Mouse (Mus musculus): ENCODE measurements around the gene Olfr370. TPM values are rescaled to one million over a fixed set of nuclear protein-coding genes. Genes with fewer than 3 reads are reported as not detected.
"Not testable (repeated sequence)": the region's sequence is repeated elsewhere in the genome, so short reads cannot be mapped to it uniquely, and the experiment has no call there.

Olfr370 gene
- polyA plus RNA-seq (2015; fragmentation: Nextera tagmentation; extraction: Ambion mirVana): not detected in 2 replicates

- Histone ChIP-seq H3K9me3 (replicated peaks) (no peaks in the 10 kb centered on the region), H3K4me2 (no peak within 1 kb of the TSS), H3K27me3 (0 out of 2 replicates have a peak, but pooled peaks cover 3% of the 10 kb centered on the region), H3K4me3 (replicated peaks) (no peak within 1 kb of the TSS), H3K9ac (no peak within 1 kb of the TSS), H3K27ac (no peak within 1 kb of the TSS), H3K4me1 (replicated peaks) (no peaks in the 10 kb centered on the region), H3K36me3 (no peaks in the 10 kb centered on the region)
- WGBS (ENCODE audit: insufficient replicate concordance): 47% methylated on average over 3 of the region's 3 CpGs
- no peak for ATAC-seq (ENCODE audit: low read depth)
- no peak for DNase-seq
These were observed at the start of gene Olfr370 for GRCm38 (mm10) chr8:83535736-83536135. TSS of gene Olfr370 (plus strand) at chr8:83535780.

GRCm38 (mm10) chr8:83511696-83512095, 23.9 kb upstream of the Olfr370 start:
- ATAC-seq (ENCODE audit: low read depth) (no peak), DNase-seq (no peak)
- no peaks in the 10 kb centered on the region for H3K4me1 ChIP-seq (replicated peaks)
- no peak overlapping the region for H3K4me2 ChIP-seq
- WGBS (ENCODE audit: insufficient replicate concordance): 55% methylated on average over 3 of the region's 3 CpGs
- no peak overlapping the region for H3K4me3 ChIP-seq (replicated peaks)
- no peak overlapping the region for H3K9ac ChIP-seq
- no peaks in the 10 kb centered on the region for H3K36me3 ChIP-seq
- H3K27me3 ChIP-seq: no peaks in the 10 kb centered on the region
- H3K27ac ChIP-seq: no peak overlapping the region
- no peaks in the 10 kb centered on the region for H3K9me3 ChIP-seq (replicated peaks)

DNA sequence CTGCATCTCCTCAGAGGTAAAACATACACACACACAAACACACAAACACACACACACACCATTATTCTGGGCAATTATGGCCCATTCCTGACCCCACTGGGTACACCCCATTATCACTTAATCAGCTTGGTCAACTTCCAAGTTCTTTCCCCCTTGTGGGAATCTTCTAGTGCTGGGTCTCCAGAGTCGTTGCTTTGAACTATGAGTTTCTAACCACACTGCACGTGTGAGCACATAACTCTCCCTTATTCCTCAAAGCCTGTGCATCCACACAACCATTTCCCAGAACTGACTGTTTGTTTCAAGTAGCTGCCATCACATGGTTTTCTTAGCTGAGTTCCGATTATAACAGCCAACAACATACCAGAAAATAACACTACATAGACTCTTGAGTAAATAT, 15.1 kb upstream of the Olfr370 start:
- Histone ChIP-seq H3K27ac (no peak overlapping the region), H3K4me2 (no peak overlapping the region), H3K36me3 (no peaks in the 10 kb centered on the region), H3K9ac (no peak overlapping the region), H3K4me1 (replicated peaks) (no peaks in the 10 kb centered on the region), H3K9me3 (replicated peaks) (no peaks in the 10 kb centered on the region), H3K27me3 (no peaks in the 10 kb centered on the region), H3K4me3 (replicated peaks) (no peak overlapping the region)
- ATAC-seq (ENCODE audit: low read depth) (no peak), DNase-seq (no peak)
- 48% methylated on average over 3 of the region's 3 CpGs for WGBS (ENCODE audit: insufficient replicate concordance)

- not testable (repeated sequence) for H3K36me3 ChIP-seq; ATAC-seq (ENCODE audit: low read depth); H3K27me3 ChIP-seq; H3K4me3 ChIP-seq (replicated peaks); H3K27ac ChIP-seq; DNase-seq; H3K4me1 ChIP-seq (replicated peaks); H3K9me3 ChIP-seq (replicated peaks); H3K9ac ChIP-seq; H3K4me2 ChIP-seq
- WGBS (ENCODE audit: insufficient replicate concordance): 57% methylated on average over 3 of the region's 3 CpGs
These were observed 14.7 kb upstream of the Olfr370 start for GRCm38 (mm10) chr8:83520907-83521306.

- Histone ChIP-seq H3K9ac (no peak overlapping the region), H3K27ac (no peak overlapping the region), H3K4me2 (no peak overlapping the region), H3K36me3 (no peaks in the 10 kb centered on the region), H3K9me3 (replicated peaks) (no peaks in the 10 kb centered on the region), H3K4me3 (replicated peaks) (no peak overlapping the region), H3K27me3 (no peaks in the 10 kb centered on the region), H3K4me1 (replicated peaks) (no peaks in the 10 kb centered on the region)
- DNase-seq (no peak), ATAC-seq (ENCODE audit: low read depth) (no peak)
- WGBS (ENCODE audit: insufficient replicate concordance): 12% methylated on average over 1 of the region's 1 CpGs
These were observed 14.3 kb upstream of the Olfr370 start for GRCm38 (mm10) chr8:83521310-83521709.

GRCm38 (mm10) chr8:83534802-83535201, 778 bp upstream of the Olfr370 start:
- WGBS (ENCODE audit: insufficient replicate concordance): 69% methylated on average over 2 of the region's 2 CpGs
- H3K9ac ChIP-seq: no peak overlapping the region
- H3K27me3 ChIP-seq: 0 out of 2 replicates have a peak, but pooled peaks cover 3% of the 10 kb centered on the region
- no peaks in the 10 kb centered on the region for H3K9me3 ChIP-seq (replicated peaks)
- DNase-seq (no peak), ATAC-seq (ENCODE audit: low read depth) (no peak)
- H3K4me1 ChIP-seq (replicated peaks): no peaks in the 10 kb centered on the region
- no peak overlapping the region for H3K27ac ChIP-seq
- no peak overlapping the region for H3K4me3 ChIP-seq (replicated peaks)
- H3K4me2 ChIP-seq: no peak overlapping the region
- no peaks in the 10 kb centered on the region for H3K36me3 ChIP-seq

DNA sequence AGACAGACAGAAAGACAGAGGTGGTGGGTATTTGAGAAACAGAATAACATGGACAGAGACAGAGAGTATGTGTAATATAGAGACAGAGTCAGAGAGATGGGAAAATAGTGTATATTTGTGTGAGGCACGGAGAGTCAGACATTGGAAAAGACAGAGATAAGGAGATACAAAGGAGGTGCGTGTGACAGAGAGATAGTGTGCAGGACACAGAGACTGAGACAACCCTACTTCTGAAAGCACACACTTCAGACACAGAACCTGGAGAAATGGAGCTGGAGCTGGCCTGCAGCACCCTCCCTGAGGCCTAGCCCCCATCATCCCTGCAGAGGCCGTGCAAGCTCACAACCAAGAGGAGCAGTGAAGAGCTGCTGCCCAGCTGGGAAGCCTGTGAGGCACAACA, 27.1 kb downstream of the Olfr370 start:
- Histone ChIP-seq H3K27me3 (no peaks in the 10 kb centered on the region), H3K9ac (peak overlapping the region; percentile 42; the same call in 1 of the 2 replicates), H3K4me3 (replicated peaks) (no peak overlapping the region), H3K4me1 (replicated peaks) (peaks cover 57% of the 10 kb centered on the region), H3K36me3 (no peaks in the 10 kb centered on the region), H3K4me2 (peak overlapping the region; percentile 44), H3K9me3 (replicated peaks) (no peaks in the 10 kb centered on the region), H3K27ac (peak overlapping the region; percentile 61)
- 23% methylated on average over 3 of the region's 3 CpGs for WGBS (ENCODE audit: insufficient replicate concordance)
- peak; percentile 58 for ATAC-seq (ENCODE audit: low read depth)
- DNase-seq: no peak

DNA sequence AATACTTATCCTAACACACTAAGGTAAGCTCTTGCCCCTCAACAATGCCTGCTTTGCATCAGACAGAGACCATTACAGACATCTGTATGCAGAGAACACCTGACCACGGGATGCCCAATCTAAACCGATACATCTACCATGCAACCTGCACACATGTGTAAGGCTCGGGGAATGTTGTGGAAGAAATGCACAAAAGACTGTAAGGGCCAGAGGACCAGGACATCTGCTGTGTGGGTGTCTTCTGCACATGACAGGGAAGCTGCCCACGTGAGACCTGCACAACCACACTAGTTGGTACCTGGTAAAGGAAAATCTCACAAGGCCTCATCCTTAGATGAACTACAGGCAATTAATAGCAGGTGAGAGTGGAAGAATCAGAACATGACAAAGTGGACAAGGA, 27.7 kb downstream of the Olfr370 start:
- peak overlapping the region; percentile 42; the same call in 1 of the 2 replicates for H3K9ac ChIP-seq
- H3K27ac ChIP-seq: peak overlapping the region; percentile 61
- H3K9me3 ChIP-seq (replicated peaks): no peaks in the 10 kb centered on the region
- no peak overlapping the region for H3K4me3 ChIP-seq (replicated peaks)
- H3K4me2 ChIP-seq: peak overlapping the region; percentile 44; the same call in 1 of the 2 replicates
- H3K27me3 ChIP-seq: no peaks in the 10 kb centered on the region
- H3K4me1 ChIP-seq (replicated peaks): peaks cover 63% of the 10 kb centered on the region
- WGBS (ENCODE audit: insufficient replicate concordance): 71% methylated on average over 4 of the region's 4 CpGs
- peaks cover 2% of the 10 kb centered on the region; the same call in 1 of the 2 replicates for H3K36me3 ChIP-seq
- ATAC-seq (ENCODE audit: low read depth) (no peak), DNase-seq (no peak)

- H3K27ac ChIP-seq: no peak overlapping the region
These were observed 30.3 kb downstream of the Olfr370 start for GRCm38 (mm10) chr8:83565731-83566375.

GRCm38 (mm10) chr8:83566469-83567395, 31.2 kb downstream of the Olfr370 start, which contains the start of gene Ndufb7:
TSS of gene Ndufb7 (plus strand) at chr8:83566671.
- Histone ChIP-seq H3K27me3 (no peaks in the 10 kb centered on the region), H3K4me2 (peak within 1 kb of the TSS; percentile 76), H3K4me1 (replicated peaks) (peaks cover 68% of the 10 kb centered on the region), H3K27ac (peak within 1 kb of the TSS; percentile 79), H3K9ac (peak within 1 kb of the TSS; percentile 83), H3K4me3 (replicated peaks) (peak within 1 kb of the TSS; percentile 75), H3K9me3 (replicated peaks) (no peaks in the 10 kb centered on the region), H3K36me3 (peaks cover 33% of the 10 kb centered on the region)
- peak; percentile 80 for ATAC-seq (ENCODE audit: low read depth)
- peak; percentile 79 for DNase-seq
- under 1% methylated on average over 48 of the region's 48 CpGs for WGBS (ENCODE audit: insufficient replicate concordance)

More at GRCm38 (mm10) chr8:83565731-83566375, 30.3 kb downstream of the Olfr370 start:
- no peak for DNase-seq
- H3K4me2 ChIP-seq: peak overlapping the region; percentile 76
- H3K4me1 ChIP-seq (replicated peaks): peaks cover 72% of the 10 kb centered on the region
- no peaks in the 10 kb centered on the region for H3K27me3 ChIP-seq
- H3K9ac ChIP-seq: peak overlapping the region; percentile 46
- H3K4me3 ChIP-seq (replicated peaks): peak overlapping the region; percentile 75
- peaks cover 25% of the 10 kb centered on the region for H3K36me3 ChIP-seq
- WGBS (ENCODE audit: insufficient replicate concordance): 69% methylated on average over 9 of the region's 9 CpGs
- no peaks in the 10 kb centered on the region for H3K9me3 ChIP-seq (replicated peaks)
- peak; percentile 51 for ATAC-seq (ENCODE audit: low read depth)

DNA sequence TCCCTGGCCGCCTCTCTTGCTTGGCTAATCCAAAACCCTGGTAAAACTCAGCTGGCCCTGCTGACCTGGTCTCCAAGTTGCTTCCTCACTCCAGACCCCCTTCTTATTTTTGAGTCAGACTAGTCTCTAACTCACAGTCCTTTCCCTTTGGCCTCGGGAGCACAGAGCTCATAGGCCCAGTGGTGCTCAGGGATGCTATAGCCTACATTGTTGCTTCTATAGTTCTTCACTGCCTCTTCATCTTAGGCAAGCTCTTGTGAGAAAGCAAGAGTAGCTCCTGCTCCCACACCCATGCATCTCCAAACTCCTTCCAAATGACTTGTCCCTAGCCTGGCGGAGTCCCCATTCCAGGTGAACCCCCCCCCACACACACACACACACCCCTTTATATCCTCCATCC, 32.1 kb downstream of the Olfr370 start:
- Histone ChIP-seq H3K9me3 (replicated peaks) (no peaks in the 10 kb centered on the region), H3K4me2 (peak overlapping the region; percentile 76), H3K27me3 (no peaks in the 10 kb centered on the region), H3K9ac (peak overlapping the region; percentile 83), H3K36me3 (peaks cover 43% of the 10 kb centered on the region), H3K4me3 (replicated peaks) (peak overlapping the region; percentile 75), H3K4me1 (replicated peaks) (peaks cover 61% of the 10 kb centered on the region), H3K27ac (peak overlapping the region; percentile 79)
- DNase-seq (no peak), ATAC-seq (ENCODE audit: low read depth) (no peak)
- 50% methylated on average over 3 of the region's 3 CpGs for WGBS (ENCODE audit: insufficient replicate concordance)

Measured in liver, embryonic 13.5 days (tissue).